Mouse (Mus musculus): ENCODE results near the gene Mgat4b. TPM values are rescaled to one million over a fixed set of nuclear protein-coding genes. Genes with fewer than 3 reads are reported as not detected.

Mgat4b gene
- total and polyA plus RNA-seq, 3 experiments = 56.7 to 82.0 (median 78.6) TPM

DNA sequence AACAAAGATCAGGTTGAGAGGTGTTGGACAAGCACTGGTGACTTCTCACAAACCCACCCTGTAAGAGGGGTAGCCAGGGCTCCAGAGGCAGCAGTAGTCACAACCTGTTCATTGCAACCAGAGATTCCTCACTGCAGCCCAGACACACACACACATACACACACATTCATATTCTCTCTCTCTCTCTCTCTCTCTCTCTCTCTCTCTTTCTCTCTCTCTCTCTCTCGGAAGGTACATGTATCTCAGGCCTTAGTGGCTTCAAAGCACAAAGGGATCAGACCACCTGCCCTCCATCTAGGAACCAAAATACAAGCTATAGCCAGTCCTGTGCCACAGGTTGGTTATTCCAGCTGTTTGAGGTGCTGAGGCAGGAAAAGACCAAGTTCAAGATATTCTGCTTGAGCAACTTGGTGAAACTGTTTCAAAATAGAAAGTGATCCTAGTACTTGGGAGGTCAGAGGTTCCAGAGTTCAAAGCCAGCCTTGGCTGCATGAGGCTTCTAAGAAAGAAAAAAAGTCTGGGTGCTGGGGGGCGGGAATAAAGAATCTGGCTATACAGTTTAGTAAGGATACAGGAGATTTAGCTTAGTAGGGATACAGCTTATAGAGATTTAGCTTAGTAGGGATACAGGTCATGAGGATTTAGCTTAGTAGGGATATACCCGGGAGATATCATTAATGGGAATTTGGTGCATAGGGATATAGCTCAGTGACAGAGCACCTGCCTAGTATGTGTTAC lies 801 bp downstream of the Mgat4b start:
- H3K79me2 ChIP-seq (replicated peaks; ENCODE audit: control insufficient read depth, insufficient read depth, low read length) = no peaks in the 10 kb centered on the region
- H3K9ac ChIP-seq (ENCODE audit: low read depth, low read length) = peak overlapping the region; percentile 54
- TF ChIP-seq EP300 (IDR thresholded peaks at IDR 0.05; ENCODE audit: insufficient read depth, low read depth, low read length) = no peak
- TF ChIP-seq POLR2A (IDR thresholded peaks at IDR 0.05; ENCODE audit: insufficient read depth, low read depth, low read length) = no peak
- TF ChIP-seq CTCF (IDR thresholded peaks at IDR 0.05) = no peak
- H3K4me1 ChIP-seq (ENCODE audit: control insufficient read depth, insufficient read depth, low read length) = peaks cover 15% of the 10 kb centered on the region
- H3K4me3 ChIP-seq = peak overlapping the region; percentile 98
- intact Hi-C loops (cut with DNase I) = loop anchor here (2.0 kb wide), 1 partner anchor 13 kb away; no protein-coding TSS in a partner anchor
- H3K27ac ChIP-seq = peak overlapping the region; percentile 100
- peaks cover 10% of the 10 kb centered on the region for H3K36me3 ChIP-seq (ENCODE audit: control insufficient read depth, insufficient read depth, low read length)
- DNase-seq = no peak
- WGBS = 90% methylated on average over 3 of the region's 3 CpGs
- no peaks in the 10 kb centered on the region for H3K27me3 ChIP-seq (ENCODE audit: control insufficient read depth, insufficient read depth, low read length)

DNA sequence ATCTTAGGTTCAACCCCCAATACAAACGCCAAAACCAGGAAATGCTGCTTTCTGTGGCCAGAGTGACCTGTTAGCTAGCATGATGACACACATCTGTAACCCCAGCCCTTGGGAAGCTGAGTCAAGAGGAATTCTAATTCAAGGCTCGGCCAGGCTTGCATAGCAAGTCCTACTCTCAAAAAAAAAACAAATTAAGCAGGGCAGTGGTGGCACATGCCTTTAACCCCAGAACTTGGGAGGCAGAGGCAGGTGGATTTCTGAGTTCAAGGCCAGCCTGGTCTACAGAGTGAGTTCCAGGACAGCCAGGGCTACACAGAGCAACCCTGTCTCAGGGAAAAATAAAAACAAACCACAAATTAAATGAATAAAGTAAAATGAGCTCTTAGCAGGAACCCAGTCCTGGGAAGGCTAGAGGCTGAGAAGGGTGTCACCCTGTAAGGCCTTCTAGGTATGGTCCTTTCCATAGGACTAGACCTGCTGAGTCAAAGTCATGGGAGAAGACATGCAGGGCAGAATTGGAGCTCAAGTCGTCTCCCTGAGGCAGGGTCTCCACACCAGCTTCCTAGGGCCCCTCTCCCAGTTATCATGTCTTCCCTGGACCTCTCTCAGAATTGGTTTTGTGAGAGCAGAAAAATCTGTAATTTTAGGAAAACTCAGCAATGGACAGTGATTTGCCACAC lies 1.5 kb downstream of the Mgat4b start:
- DNase-seq = no peak
- H3K4me3 ChIP-seq = peak overlapping the region; percentile 29; the same call in 1 of the 2 replicates
- 50% methylated on average over 3 of the region's 3 CpGs for WGBS
- peaks cover 15% of the 10 kb centered on the region for H3K4me1 ChIP-seq (ENCODE audit: control insufficient read depth, insufficient read depth, low read length)
- peaks cover 5% of the 10 kb centered on the region for H3K36me3 ChIP-seq (ENCODE audit: control insufficient read depth, insufficient read depth, low read length)
- no peaks in the 10 kb centered on the region for H3K27me3 ChIP-seq (ENCODE audit: control insufficient read depth, insufficient read depth, low read length)
- no peaks in the 10 kb centered on the region for H3K79me2 ChIP-seq (replicated peaks; ENCODE audit: control insufficient read depth, insufficient read depth, low read length)
- TF ChIP-seq POLR2A (IDR thresholded peaks at IDR 0.05; ENCODE audit: insufficient read depth, low read depth, low read length) = no peak
- intact Hi-C loops (cut with DNase I) = no loop called here
- H3K9ac ChIP-seq (ENCODE audit: low read depth, low read length) = 0 out of 2 replicates have a peak overlapping the region, but pooled peaks have one; percentile 37
- H3K27ac ChIP-seq = peak overlapping the region; percentile 100

DNA sequence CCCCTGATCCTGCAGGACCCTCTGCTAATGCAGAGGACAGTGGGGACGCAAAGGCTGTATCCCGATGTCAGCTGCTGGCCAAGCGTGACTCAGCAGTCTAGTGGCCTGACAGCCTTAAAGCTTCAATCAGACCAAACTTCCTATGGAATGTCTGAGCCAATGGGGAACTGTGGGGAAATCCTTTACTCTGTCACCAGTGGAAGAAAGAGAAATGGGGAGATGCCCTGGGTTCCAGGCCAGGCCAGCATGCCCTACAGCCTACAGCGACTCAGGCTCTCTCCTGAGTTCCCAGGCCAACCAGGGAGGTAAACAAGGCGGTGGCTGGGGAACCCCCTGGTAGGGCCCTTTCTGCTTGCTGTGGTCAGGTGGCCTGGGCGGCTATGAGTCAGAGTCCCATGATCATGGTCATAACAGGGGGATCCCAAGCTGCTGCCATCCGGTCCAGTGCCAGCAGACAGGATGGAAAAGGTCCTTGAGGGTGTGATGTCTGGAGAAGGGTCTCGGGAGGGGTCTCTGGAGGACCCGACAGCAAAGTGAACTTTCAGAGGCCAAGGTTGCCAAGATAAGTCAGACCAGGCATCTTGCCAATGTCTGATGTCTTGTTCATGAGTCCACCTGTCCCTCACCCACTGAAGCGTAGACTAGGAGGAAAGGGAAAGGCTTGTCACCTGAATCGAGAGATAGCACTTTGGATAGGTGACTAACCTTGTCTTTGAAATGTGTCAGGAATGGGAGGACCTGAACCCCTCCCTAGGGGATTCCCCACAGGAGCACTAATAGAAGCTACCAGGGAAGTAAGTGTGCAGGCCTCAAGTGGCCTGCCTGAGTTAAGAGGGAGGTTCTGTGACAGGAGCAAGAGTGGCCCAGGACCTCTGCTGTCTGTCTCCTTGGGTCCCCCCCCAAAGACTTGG lies 2.4 kb downstream of the Mgat4b start:
- DNase-seq = peak; percentile 84 to 91
- no peaks in the 10 kb centered on the region for H3K79me2 ChIP-seq (replicated peaks; ENCODE audit: control insufficient read depth, insufficient read depth, low read length)
- 9% methylated on average over 11 of the region's 11 CpGs for WGBS
- H3K27ac ChIP-seq = peak overlapping the region; percentile 100
- H3K4me3 ChIP-seq = peak overlapping the region; percentile 29
- peak overlapping the region; percentile 37 for H3K9ac ChIP-seq (ENCODE audit: low read depth, low read length)
- H3K27me3 ChIP-seq (ENCODE audit: control insufficient read depth, insufficient read depth, low read length) = no peaks in the 10 kb centered on the region
- peaks cover 5% of the 10 kb centered on the region for H3K36me3 ChIP-seq (ENCODE audit: control insufficient read depth, insufficient read depth, low read length)
- H3K4me1 ChIP-seq (ENCODE audit: control insufficient read depth, insufficient read depth, low read length) = peaks cover 13% of the 10 kb centered on the region
- no peak for TF ChIP-seq CTCF (IDR thresholded peaks at IDR 0.05)
- peak; percentile 83; the same call in 1 of the 2 replicates for TF ChIP-seq EP300 (IDR thresholded peaks at IDR 0.05; ENCODE audit: insufficient read depth, low read depth, low read length)
- TF ChIP-seq POLR2A (IDR thresholded peaks at IDR 0.05; ENCODE audit: insufficient read depth, low read depth, low read length) = peak; percentile 55
- intact Hi-C loops (cut with DNase I) = no loop called here

DNA sequence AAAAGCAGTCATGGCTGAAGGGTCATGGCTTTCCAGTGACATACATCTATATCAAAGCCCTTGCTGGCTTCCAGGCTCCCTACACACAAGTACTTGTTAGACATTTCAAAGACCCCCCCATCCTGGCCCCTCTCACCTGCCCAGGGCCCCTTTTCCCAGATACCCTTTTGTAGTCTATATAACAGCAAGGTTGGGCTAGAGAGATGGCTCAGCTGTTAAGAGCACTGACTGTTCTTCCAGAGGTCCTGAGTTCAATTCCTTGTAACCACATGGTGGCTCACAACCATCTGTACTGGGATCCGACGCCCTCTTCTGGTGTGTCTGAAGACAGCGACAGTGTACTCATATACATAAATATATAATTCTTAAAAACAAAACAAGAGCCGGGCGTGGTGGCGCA lies 3.9 kb downstream of the Mgat4b start:
- intact Hi-C loops (cut with DNase I) = no loop called here
- H3K27ac ChIP-seq = no peak overlapping the region
- H3K4me3 ChIP-seq = no peak overlapping the region
- no peak for TF ChIP-seq EP300 (IDR thresholded peaks at IDR 0.05; ENCODE audit: insufficient read depth, low read depth, low read length)
- peak; percentile 18; the same call in 1 of the 2 replicates for TF ChIP-seq CTCF (IDR thresholded peaks at IDR 0.05)
- no peaks in the 10 kb centered on the region for H3K27me3 ChIP-seq (ENCODE audit: control insufficient read depth, insufficient read depth, low read length)
- WGBS = 84% methylated on average over 6 of the region's 6 CpGs
- no peaks in the 10 kb centered on the region for H3K36me3 ChIP-seq (ENCODE audit: control insufficient read depth, insufficient read depth, low read length)
- H3K9ac ChIP-seq (ENCODE audit: low read depth, low read length) = no peak overlapping the region
- peaks cover 10% of the 10 kb centered on the region for H3K4me1 ChIP-seq (ENCODE audit: control insufficient read depth, insufficient read depth, low read length)
- no peak for DNase-seq
- no peaks in the 10 kb centered on the region for H3K79me2 ChIP-seq (replicated peaks; ENCODE audit: control insufficient read depth, insufficient read depth, low read length)

DNA sequence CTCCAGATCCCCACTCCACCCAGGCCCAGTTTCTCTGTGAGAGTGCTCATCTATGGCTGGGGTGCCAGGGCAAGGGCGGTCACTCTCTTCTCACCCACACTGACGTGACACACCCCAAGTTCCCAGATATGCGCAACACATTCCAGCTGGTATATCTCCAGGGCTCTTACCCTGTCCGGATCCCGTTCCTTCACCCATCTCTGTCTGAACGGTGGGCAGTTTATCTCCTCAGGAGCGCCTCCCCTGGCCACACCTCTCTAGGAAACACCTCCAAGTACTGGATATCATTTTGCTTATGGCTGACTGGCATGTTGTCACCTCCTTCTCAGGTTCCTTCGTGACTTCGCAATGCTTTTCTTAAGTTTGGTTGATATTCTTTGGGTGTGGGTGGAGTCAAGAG lies 4.9 kb downstream of the Mgat4b start:
- Histone ChIP-seq H3K9ac (ENCODE audit: low read depth, low read length) (no peak overlapping the region), H3K36me3 (ENCODE audit: control insufficient read depth, insufficient read depth, low read length) (no peaks in the 10 kb centered on the region), H3K27ac (no peak overlapping the region), H3K79me2 (replicated peaks; ENCODE audit: control insufficient read depth, insufficient read depth, low read length) (no peaks in the 10 kb centered on the region), H3K4me3 (no peak overlapping the region), H3K27me3 (ENCODE audit: control insufficient read depth, insufficient read depth, low read length) (no peaks in the 10 kb centered on the region), H3K4me1 (ENCODE audit: control insufficient read depth, insufficient read depth, low read length) (peaks cover 10% of the 10 kb centered on the region)
- 40% methylated on average over 9 of the region's 9 CpGs for WGBS
- intact Hi-C loops (cut with DNase I) = no loop called here
- DNase-seq = no peak
- TF ChIP-seq EP300 (IDR thresholded peaks at IDR 0.05; ENCODE audit: insufficient read depth, low read depth, low read length) (no peak), POLR2A (IDR thresholded peaks at IDR 0.05; ENCODE audit: insufficient read depth, low read depth, low read length) (no peak), CTCF (IDR thresholded peaks at IDR 0.05) (no peak)

All from heart, adult 2 months (tissue).